Mouse (Mus musculus): ENCODE measurements around the gene Ankrd55. TPM values are rescaled to one million over a fixed set of nuclear protein-coding genes. Genes with fewer than 3 reads are reported as not detected.

The Ankrd55 gene
- polyA plus RNA-seq, 1 experiment: 0.27 TPM

DNA sequence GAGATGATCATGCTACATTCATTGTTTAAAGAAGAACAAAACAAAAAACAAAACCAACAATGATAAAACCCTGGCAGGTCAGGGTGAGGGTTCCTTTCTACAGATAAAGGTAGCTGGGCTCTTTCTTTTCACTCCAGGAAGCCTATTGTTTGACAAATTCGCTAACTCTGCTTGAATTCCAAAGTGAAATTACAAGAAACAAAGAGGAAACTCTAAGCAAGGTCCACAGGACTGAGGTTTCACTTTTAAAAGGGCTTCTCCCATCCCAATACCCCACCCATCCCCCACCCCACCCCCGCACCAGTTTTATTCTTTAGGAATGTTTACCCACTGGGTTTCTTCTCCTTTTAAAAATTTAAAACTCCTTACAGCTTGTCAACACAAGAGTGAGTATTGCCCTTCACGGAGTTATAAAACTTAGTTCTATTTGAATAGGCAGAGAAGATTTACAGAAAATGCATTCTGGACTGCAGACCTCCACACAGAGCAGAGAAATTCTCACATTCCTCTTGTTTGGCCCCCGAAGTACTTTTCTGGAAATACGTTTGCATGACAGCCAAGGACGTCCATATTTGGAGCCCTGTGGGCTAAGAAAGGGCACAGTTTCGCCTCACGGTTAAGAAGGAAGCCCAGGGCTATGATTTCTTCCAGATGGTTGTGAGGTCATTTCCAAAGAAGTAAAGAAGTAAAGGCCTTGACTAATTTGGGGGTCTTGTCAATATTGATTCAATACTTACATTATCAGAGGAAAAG is 128.3 kb downstream of the Ankrd55 start:
- no peak overlapping the region; the same call in 1 of the 2 replicates for H3K27ac ChIP-seq (ENCODE audit: insufficient read depth, low read depth, low read length)
- no peaks in the 10 kb centered on the region for H3K36me3 ChIP-seq (ENCODE audit: control insufficient read depth, insufficient read depth, low read length)
- 26% methylated on average over 8 of the region's 8 CpGs for WGBS
- TF ChIP-seq CTCF (IDR thresholded peaks at IDR 0.05; ENCODE audit: extremely low read depth, insufficient read length, insufficient replicate concordance, low read depth, low read length) (no peak), POLR2A (IDR thresholded peaks at IDR 0.05; ENCODE audit: low read depth, low read length) (no peak)
- no peaks in the 10 kb centered on the region for H3K27me3 ChIP-seq (ENCODE audit: control insufficient read depth, insufficient read depth, low read length)
- 0 out of 2 replicates have a peak, but pooled peaks cover 2% of the 10 kb centered on the region for H3K4me1 ChIP-seq (ENCODE audit: control insufficient read depth, insufficient read depth, insufficient read length, low read length)
- no peak overlapping the region for H3K4me3 ChIP-seq (ENCODE audit: low read depth, low read length)

GRCm38 (mm10) chr13:112417163-112417523 is 128.9 kb downstream of the Ankrd55 start:
- no peaks in the 10 kb centered on the region for H3K27me3 ChIP-seq (ENCODE audit: control insufficient read depth, insufficient read depth, low read length)
- no peak overlapping the region for H3K4me3 ChIP-seq (ENCODE audit: low read depth, low read length)
- H3K36me3 ChIP-seq (ENCODE audit: control insufficient read depth, insufficient read depth, low read length): no peaks in the 10 kb centered on the region
- 43% methylated on average over 4 of the region's 4 CpGs for whole genome bisulfite sequencing
- no peak overlapping the region for H3K27ac ChIP-seq (ENCODE audit: insufficient read depth, low read depth, low read length)
- TF ChIP-seq CTCF (IDR thresholded peaks at IDR 0.05; ENCODE audit: extremely low read depth, insufficient read length, insufficient replicate concordance, low read depth, low read length): no peak
- TF ChIP-seq POLR2A (IDR thresholded peaks at IDR 0.05; ENCODE audit: low read depth, low read length): no peak
- 0 out of 2 replicates have a peak, but pooled peaks cover 2% of the 10 kb centered on the region for H3K4me1 ChIP-seq (ENCODE audit: control insufficient read depth, insufficient read depth, insufficient read length, low read length)

DNA sequence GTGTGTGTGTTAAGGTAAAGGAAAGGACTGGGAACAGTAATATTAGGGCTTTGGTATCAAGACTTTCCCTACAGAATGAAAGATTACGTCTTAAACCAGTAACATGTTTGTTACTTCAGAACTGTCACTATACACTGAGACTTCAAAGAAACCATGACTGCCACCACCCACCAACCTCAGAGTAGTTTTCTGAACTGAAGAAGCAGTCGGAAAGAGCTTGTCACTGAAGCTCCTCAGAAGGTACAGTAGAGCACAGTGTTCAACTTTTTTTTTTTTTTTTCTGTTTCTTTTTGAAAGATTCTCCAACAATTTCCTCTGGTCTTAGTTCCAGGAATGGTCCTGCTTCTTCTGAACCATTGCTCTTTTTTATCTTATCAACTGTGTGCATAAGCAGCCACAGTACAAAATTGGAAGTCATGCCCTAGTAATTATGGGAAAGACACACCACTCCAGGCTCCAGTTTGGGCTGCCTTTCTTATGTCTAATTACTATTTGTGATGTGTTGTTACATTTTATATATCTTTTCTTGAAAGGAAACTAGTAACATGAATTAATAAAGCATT is 129.7 kb downstream of the Ankrd55 start:
- no peaks in the 10 kb centered on the region for H3K36me3 ChIP-seq (ENCODE audit: control insufficient read depth, insufficient read depth, low read length)
- H3K27me3 ChIP-seq (ENCODE audit: control insufficient read depth, insufficient read depth, low read length): no peaks in the 10 kb centered on the region
- H3K4me3 ChIP-seq (ENCODE audit: low read depth, low read length): no peak overlapping the region
- TF ChIP-seq CTCF (IDR thresholded peaks at IDR 0.05; ENCODE audit: extremely low read depth, insufficient read length, insufficient replicate concordance, low read depth, low read length): no peak
- TF ChIP-seq POLR2A (IDR thresholded peaks at IDR 0.05; ENCODE audit: low read depth, low read length): no peak
- H3K4me1 ChIP-seq (ENCODE audit: control insufficient read depth, insufficient read depth, insufficient read length, low read length): 0 out of 2 replicates have a peak, but pooled peaks cover 2% of the 10 kb centered on the region
- 86% methylated on average over 2 of the region's 2 CpGs for WGBS
- no peak overlapping the region for H3K27ac ChIP-seq (ENCODE audit: insufficient read depth, low read depth, low read length)

GRCm38 (mm10) chr13:112418595-112418994 is 130.3 kb downstream of the Ankrd55 start:
- H3K4me1 ChIP-seq (ENCODE audit: control insufficient read depth, insufficient read depth, insufficient read length, low read length): 0 out of 2 replicates have a peak, but pooled peaks cover 2% of the 10 kb centered on the region
- no peaks in the 10 kb centered on the region for H3K36me3 ChIP-seq (ENCODE audit: control insufficient read depth, insufficient read depth, low read length)
- TF ChIP-seq POLR2A (IDR thresholded peaks at IDR 0.05; ENCODE audit: low read depth, low read length) (no peak), CTCF (IDR thresholded peaks at IDR 0.05; ENCODE audit: extremely low read depth, insufficient read length, insufficient replicate concordance, low read depth, low read length) (no peak)
- no peak overlapping the region for H3K27ac ChIP-seq (ENCODE audit: insufficient read depth, low read depth, low read length)
- H3K27me3 ChIP-seq (ENCODE audit: control insufficient read depth, insufficient read depth, low read length): no peaks in the 10 kb centered on the region
- 97% methylated on average over 4 of the region's 4 CpGs for WGBS
- H3K4me3 ChIP-seq (ENCODE audit: low read depth, low read length): no peak overlapping the region

DNA sequence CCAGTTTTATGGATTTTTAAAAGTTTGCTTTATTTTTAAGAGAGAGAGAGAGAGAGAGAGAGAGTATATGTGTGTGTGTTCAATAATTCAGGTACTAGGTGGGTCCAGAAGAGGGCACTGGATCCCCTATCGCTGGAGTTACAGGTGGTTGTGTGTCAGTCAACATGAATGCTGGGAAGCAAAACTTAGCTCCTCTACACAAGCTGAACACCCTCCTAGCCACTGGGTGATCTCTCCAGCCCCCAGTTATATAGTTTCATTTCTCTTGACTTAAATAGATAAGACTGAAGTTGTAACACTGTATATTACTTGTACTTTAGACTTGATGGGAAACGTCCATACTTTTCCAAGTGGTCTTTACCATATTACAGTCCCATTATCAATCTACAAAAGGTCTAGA is 136.0 kb downstream of the Ankrd55 start:
- Histone ChIP-seq H3K27ac (ENCODE audit: insufficient read depth, low read depth, low read length) (no peak overlapping the region), H3K36me3 (ENCODE audit: control insufficient read depth, insufficient read depth, low read length) (no peaks in the 10 kb centered on the region), H3K4me1 (ENCODE audit: control insufficient read depth, insufficient read depth, insufficient read length, low read length) (peaks cover 7% of the 10 kb centered on the region), H3K4me3 (ENCODE audit: low read depth, low read length) (no peak overlapping the region), H3K27me3 (ENCODE audit: control insufficient read depth, insufficient read depth, low read length) (no peaks in the 10 kb centered on the region)
- 50% methylated on average over 2 of the region's 2 CpGs for WGBS
- TF ChIP-seq POLR2A (IDR thresholded peaks at IDR 0.05; ENCODE audit: low read depth, low read length) (no peak), CTCF (IDR thresholded peaks at IDR 0.05; ENCODE audit: extremely low read depth, insufficient read length, insufficient replicate concordance, low read depth, low read length) (no peak)

GRCm38 (mm10) chr13:112424635-112425034 is 136.4 kb downstream of the Ankrd55 start:
- WGBS: 51% methylated on average over 7 of the region's 7 CpGs
- TF ChIP-seq CTCF (IDR thresholded peaks at IDR 0.05; ENCODE audit: extremely low read depth, insufficient read length, insufficient replicate concordance, low read depth, low read length): no peak
- TF ChIP-seq POLR2A (IDR thresholded peaks at IDR 0.05; ENCODE audit: low read depth, low read length): no peak
- Histone ChIP-seq H3K36me3 (ENCODE audit: control insufficient read depth, insufficient read depth, low read length) (no peaks in the 10 kb centered on the region), H3K4me3 (ENCODE audit: low read depth, low read length) (no peak overlapping the region), H3K27me3 (ENCODE audit: control insufficient read depth, insufficient read depth, low read length) (no peaks in the 10 kb centered on the region), H3K4me1 (ENCODE audit: control insufficient read depth, insufficient read depth, insufficient read length, low read length) (peaks cover 7% of the 10 kb centered on the region), H3K27ac (ENCODE audit: insufficient read depth, low read depth, low read length) (no peak overlapping the region)

- TF ChIP-seq CTCF (IDR thresholded peaks at IDR 0.05; ENCODE audit: extremely low read depth, insufficient read length, insufficient replicate concordance, low read depth, low read length): no peak
- no peak for TF ChIP-seq POLR2A (IDR thresholded peaks at IDR 0.05; ENCODE audit: low read depth, low read length)
- Histone ChIP-seq H3K4me3 (ENCODE audit: low read depth, low read length) (no peak overlapping the region), H3K27ac (ENCODE audit: insufficient read depth, low read depth, low read length) (peak overlapping the region; percentile 33), H3K27me3 (ENCODE audit: control insufficient read depth, insufficient read depth, low read length) (no peaks in the 10 kb centered on the region), H3K36me3 (ENCODE audit: control insufficient read depth, insufficient read depth, low read length) (no peaks in the 10 kb centered on the region), H3K4me1 (ENCODE audit: control insufficient read depth, insufficient read depth, insufficient read length, low read length) (peaks cover 7% of the 10 kb centered on the region)
- 47% methylated on average over 8 of the region's 8 CpGs for WGBS
Measured at GRCm38 (mm10) chr13:112425181-112425654, 137.0 kb downstream of the Ankrd55 start.
